Mouse (Mus musculus): ENCODE results near the gene Nipsnap2. TPM values are rescaled to one million over a fixed set of nuclear protein-coding genes. Genes with fewer than 3 reads are reported as not detected.
"Not testable (repeated sequence)": the region's sequence is repeated elsewhere in the genome, so short reads cannot be mapped to it uniquely, and the experiment has no call there.

The Nipsnap2 gene
- total RNA-seq (2021) (100 to 1,000 TPM; 121 to 123 TPM), polyA plus RNA-seq (2012; rRNA removed) (35.0 and 44.8 TPM in 2 replicates)
- long read RNA-seq, transcript Nipsnap2-201 (10 exons, 2,112 nt): major isoform, 169 of 176 reads
- long read RNA-seq, partial matches to known transcripts: 0 of 176 reads
- long read RNA-seq, other reads (novel, unspliced or antisense): 6 of 176 reads

DNA sequence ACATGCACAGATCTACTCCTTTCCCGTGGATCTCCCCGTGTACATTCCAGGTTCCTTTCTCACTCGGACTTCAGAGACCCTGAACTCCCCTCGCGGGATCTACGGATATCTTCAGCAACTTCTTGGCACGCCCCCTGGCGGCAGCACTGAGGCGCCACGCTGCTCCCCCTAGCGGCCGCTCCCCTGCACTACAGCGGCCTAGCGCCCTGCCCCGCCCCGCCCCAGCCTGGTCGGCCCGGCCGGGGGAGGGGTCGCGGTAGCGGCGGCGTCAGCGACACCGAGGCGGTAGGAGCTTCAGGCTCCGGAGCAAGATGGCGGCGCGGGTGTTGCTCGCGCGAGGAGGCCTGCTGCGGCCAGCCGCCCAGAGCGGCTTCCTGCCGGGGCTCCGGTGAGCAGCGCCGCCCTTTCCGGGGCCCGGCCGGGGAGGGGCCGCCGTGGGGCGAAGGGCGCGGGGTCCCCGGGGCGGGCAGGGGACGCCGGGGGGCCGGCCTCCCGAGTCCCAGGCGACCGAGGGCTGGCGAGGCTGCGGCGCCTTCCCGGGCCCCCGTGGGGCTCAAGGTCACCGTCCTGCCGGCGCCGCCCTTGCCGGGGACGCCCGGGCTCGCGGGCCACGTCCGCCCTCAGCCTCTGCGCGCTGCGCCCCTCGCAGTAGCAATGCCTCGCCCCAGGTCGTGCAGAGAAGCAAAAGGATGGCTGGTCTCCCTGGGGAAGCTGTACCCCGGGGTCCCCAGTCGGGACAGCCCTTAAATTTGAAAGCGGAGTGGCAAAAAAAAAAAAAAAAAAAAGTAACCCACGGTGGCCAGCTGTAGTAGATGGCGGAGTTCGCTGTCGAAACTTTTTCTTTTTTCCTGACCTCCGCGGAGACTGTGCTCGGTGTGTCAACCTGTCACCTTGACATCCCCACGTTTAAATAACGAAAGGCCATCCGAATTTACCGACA, at the start of gene Nipsnap2:
Gene Nipsnap2 (plus strand): TSS at position 230 of the 940 bp plus-strand sequence.
- peak; percentile 96 for DNase-seq

DNA sequence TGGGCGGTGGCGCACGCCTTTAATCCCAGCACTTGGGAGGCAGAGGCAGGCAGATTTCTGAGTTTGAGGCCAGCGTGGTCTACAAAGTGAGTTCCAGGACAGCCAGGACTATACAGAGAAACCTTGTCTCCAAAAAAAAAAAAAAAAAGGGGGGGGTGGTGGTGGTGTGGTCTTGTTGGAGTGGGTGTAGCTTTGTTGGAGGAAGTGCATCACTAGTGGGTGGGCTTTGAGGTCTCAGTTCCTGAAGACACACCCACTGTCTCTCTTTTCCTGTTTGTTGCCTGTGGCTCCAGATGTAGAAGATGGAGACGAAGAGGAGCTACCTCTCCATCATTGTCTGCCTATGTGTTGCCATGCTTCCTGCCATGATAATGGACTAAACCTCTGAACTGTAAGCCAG, 39.7 kb upstream of the Nipsnap2 start:
- not testable (repeated sequence) for DNase-seq

DNA sequence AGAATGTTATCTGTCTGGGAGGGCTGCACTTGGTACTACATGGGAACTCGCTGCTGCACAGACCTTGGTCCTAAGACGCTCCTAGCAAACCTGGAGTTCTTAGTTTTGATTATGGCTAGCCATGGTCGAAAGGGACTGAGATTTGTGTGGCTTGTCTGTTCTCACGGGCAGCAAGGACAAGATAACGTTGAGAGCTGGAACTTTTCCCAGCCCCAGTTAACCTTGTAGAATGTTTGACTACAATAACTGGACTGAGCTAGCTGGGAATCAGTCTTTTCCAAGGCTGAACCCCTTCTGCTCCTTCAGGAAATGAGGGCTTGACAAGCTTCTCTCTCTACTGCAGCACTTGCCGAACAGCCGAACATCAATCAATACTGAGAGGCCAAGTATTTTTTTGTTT, 37.2 kb upstream of the Nipsnap2 start:
- peak; percentile 81 for DNase-seq

DNA sequence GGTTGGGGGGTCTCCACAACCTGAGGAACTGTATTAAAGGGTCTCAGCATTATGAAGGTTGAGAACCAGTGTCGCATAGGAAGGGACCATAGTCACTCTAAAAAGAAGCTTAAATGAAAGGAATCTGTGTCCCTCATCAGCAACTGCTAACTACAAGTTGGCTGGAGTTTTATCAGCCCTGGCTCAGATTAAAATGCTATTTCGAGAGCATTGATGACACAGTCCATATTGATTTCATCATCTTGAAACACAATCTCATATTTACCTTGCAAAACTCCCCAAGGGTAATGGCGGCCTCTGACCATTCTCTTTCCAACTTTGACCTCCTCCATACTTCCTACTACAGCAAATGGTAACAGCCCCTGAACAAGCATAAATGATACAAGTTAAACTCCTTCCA, 34.3 kb upstream of the Nipsnap2 start:
- no peak for DNase-seq

DNA sequence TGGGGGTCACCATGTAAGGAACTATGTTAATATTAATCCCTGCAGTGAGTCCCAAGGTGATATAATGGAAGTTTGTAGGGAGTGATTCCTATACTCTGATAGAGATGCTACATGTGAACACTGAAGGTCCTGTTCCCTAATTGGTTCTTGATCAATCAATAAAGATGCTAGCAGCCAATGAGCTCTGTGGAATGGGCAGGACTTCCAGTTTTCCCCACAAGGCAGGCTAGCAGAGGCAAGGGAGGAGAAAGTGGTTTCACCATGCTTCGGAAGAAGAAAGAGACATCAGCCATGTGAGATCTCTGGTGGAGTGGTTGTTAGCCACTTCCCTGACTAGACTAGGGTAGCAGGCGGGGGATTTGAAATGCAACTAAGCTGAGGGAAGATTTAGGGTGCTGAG, 24.4 kb upstream of the Nipsnap2 start:
- no peak for DNase-seq

DNA sequence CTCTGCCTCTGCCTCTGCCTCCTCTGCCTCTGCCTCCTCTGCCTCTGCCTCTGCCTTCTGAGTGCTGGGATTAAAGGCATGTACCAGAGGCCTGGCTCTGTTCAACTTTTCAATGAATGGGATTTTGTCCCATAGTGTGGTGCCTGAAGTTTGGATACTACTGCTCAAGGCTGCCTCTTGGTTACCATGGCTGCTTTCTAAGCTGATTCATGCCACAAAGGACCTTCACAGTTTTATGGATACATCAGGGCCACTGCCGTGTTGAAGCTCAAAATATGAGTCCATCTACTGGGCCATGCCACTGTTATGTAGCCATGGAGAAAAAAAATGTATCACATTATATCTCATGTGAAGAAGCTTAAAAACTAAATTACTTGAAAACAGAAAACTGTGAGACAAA, 23.2 kb upstream of the Nipsnap2 start:
- DNase-seq: peak; percentile 60

DNA sequence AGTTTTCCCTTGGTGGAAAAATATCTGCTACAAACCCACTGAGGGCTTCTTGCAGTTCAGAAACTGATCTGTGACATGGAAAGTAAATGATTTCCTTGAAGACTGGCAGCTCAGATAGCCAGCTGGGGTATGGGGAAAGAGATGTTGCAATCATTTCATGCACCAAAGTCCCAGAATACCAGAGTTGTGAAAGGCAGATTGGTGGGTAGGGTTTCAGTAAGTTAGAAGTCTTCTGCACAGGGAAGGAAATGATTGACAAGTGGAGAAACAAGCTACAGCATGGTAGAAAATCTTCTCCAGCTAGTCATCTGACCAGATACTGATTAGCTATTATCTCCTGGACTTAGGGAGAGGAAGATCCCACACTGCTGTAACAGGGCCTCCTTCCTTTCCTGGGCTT, 21.5 kb upstream of the Nipsnap2 start:
- DNase-seq: peak; percentile 20

DNA sequence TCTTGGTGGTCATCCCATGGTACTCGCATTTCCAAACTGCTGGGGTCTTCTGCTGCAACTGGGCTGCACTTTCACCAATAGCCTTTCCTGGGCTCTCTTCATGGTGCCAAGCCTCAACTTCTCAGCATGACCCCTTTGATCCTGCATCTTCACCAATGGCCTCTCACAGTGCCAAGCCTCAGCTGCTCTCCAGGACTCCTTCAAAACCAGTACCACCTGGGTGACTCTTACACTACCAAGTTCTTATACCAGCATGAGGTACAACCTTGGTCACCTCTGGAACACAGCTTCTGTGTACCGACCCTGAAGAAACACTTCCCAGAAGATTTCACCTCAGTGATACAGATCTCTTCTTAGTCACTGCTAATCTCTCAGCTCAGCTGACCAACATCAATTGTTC, 16.5 kb upstream of the Nipsnap2 start, which contains the start of gene Sept14:
Gene Sept14 (minus strand): TSS at position 101 of the 400 bp plus-strand sequence.
- no peak for DNase-seq

DNA sequence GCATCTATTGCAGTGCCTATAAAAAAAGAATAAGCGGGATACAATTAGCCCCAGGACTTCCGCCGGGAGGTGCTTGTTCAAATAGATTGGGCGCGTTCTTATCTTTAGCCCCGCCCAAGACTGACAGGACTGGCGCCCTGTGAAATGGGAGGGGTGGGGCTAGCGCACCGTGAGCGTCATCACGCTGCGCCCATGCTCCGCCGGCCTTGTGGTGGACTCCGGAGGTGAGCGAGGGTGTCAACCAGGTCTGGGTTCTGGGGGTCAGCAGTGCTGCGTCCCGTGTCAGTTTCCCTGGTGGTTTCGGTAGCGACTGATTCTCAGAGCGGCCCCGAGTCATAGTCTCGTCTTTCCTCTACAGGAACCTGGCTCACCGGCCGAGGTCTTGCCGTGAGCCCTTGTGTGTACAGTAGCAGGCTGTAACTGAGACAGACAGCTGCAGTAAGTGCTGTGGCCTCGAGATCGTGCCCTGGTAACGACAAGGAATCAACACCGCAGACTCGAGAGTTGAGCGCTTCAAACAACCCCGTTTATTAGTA, 9.5 kb upstream of the Nipsnap2 start, which contains the start of gene Mrps17:
Gene Mrps17 (plus strand): TSS at position 172 of the 536 bp plus-strand sequence.
- DNase-seq: peak; percentile 95

DNA sequence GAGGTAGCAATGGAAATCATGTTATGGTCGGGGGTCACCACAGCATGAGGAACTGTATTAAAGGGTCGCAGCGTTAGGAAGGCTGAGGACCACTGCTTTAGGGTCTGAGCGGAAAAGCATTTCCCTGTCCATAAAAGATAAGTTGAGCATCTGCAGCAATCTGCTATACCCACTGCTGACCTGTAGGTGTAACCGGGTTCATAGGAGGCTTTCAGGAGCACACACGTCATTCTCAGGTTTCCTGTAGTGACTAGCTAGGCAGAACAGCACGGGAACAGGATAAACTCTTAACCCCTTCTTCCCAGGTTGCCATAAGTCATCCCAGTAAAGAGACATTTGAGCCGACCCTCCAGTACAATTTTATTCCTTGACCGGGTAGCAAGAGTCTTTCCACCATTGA, 7.8 kb upstream of the Nipsnap2 start:
- no peak for DNase-seq

DNA sequence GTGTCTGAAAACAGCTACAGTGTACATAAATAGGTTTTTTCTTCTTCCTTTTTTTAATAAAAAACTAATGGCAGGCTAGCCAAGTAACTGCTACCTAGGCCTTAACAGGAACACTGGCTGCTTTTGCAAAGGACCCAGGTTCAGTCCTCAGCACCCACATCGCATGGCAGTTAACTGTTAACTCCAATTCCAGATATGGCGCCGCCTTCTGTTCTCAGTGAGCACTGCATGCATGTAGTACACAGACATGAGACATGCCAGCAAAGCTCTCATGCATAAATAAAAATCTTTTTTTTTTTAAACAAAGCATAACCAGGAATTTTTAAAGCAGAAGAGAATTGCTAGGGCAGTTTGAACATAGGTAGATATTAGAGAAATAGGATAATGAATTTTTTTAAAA, 4.7 kb upstream of the Nipsnap2 start:
- no peak for DNase-seq

DNA sequence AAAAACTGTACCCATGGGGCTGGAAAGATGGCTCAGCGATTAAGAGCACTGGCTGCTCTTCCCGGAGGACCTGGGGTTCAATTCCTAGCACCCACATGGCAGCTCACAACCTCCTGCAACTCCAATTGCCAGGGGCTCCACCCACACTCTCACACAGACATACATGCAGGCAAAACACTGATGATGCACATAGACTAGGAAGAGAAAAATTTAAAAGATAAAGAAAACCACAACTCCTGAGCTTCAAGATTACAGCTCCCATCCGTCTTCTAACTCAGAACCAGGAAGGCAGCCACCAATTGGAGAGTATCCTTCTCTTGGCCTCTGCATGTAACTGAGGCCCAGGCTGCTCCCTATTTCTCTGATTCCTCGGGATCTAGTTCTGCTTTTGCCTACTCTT, 595 bp upstream of the Nipsnap2 start:
- no peak for DNase-seq

DNA sequence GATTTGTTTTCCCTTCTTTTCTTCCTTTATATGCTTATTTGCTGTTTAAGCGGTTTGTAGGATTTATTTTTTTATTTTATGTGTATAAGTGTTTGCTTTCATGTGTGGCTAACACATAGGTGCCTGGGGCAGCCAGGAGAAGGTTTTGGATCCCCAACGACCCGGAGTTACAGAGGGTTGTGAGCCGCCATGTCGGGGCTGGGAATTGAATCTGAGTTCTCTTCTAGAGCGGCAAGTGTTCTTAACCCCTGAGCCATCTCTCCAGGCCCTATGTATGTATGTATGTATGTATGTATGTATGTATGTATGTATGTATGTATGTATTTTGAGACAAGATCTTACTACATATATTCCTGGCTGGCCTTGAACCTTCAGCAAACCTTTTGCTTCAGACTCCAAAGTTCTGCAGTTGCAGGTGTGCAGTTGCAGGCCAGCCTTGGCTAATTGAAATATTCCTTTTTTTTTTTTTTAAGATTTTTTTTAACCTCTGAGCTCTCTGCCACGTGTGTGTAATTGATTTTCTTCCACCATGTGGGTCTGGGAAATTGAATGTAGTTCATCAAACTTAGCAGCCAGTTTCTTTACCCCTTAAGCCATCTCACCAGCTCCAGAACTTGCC, 1.0 kb downstream of the Nipsnap2 start:
- DNase-seq: peak; percentile 16

DNA sequence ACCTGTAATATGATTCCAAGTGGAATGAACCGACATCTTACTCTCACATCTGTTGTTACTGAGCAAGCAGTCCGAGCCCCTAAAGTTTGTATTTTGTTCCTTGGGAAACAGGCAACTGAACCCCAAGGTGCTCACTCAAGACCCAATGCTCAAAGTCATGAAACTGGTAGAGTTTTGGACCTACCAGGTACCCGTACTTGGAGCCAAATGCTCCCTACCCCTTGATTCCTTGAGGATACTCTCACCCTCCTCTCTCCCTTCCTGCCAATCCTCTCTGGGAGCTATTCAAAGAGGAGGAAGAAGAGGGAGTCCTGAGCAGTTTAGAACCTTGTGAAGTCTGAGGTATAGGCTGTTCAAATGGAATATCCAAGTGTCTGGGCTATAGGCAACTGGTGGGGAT, 1.9 kb downstream of the Nipsnap2 start:
- DNase-seq: no peak

DNA sequence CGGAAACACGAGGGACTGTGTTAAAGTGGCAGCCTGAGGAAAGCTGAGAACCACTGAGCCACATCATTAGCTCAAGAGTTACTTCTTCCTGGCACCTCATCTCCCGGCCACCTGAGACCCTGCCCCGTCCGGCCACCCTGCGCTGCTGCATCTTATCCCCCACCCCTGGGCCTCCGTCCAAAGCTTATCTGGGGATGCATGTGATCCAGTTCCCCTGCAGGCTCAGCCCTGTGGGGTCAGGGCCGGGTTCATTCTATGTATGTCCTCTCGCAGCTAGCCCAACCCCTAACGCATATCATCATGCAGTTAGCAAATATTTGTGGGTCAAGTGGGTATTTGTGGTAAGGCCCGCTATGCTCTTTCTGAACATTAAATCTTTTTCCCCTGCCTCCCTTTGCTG, 4.4 kb downstream of the Nipsnap2 start:
- no peak for DNase-seq

DNA sequence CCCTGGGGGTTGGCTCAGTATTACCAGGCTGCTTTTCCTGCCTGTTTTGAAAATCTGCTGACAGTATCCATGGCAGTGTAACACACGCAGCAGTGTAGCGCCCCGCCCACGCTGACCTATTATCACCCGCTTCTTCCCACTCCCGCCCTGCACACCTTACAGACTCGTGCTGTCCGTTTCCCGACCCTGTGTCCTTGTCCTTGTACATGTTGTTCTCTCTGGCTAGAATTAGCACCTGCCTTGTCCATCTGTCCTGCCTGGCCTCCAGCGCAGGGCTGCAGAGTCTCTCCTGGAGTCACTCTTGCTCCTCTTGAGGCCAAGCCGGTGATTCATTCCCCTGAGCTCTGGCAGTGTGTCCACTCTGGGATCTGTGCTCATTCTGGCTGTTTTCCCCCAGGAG, 5.5 kb downstream of the Nipsnap2 start:
- DNase-seq: peak; percentile 76

DNA sequence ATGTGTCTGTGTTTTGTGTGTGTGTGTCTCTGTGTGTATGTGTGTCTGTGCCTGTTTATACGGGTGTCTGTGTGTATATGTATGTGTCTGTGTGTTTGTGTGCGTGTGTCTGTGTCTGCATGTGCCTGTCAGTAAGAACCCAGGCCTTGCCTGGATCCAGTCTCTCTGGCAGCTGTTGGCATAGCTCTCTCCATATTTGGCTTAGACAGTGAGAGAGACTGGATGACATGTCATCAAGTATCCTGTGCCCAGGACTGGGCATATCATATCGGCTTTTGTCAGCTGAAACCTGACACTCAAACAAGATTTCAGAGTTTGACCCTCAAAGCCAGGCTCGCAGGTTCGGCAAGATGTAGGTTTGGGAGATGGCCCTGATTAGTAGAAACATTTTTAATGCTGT, 6.2 kb downstream of the Nipsnap2 start:
- no peak for DNase-seq

DNA sequence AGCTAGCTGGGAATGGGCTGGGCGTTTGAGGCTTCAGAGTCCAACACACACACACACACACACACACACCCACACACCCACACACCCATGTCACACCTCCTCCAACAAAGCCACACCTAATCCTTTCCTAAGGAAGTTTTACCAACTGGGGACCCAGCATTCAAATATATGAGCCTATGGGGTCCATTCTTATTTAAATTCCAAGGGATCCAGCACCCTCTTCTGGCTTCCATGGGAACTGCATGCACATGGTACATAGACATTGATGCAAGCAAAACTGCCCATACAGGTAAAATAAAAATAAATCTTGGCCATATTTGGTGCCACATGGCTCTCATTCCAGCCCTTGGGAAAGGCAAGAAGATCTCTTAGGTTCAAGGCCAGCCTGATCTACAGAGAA, 16.1 kb downstream of the Nipsnap2 start:
- DNase-seq: peak; percentile 23

DNA sequence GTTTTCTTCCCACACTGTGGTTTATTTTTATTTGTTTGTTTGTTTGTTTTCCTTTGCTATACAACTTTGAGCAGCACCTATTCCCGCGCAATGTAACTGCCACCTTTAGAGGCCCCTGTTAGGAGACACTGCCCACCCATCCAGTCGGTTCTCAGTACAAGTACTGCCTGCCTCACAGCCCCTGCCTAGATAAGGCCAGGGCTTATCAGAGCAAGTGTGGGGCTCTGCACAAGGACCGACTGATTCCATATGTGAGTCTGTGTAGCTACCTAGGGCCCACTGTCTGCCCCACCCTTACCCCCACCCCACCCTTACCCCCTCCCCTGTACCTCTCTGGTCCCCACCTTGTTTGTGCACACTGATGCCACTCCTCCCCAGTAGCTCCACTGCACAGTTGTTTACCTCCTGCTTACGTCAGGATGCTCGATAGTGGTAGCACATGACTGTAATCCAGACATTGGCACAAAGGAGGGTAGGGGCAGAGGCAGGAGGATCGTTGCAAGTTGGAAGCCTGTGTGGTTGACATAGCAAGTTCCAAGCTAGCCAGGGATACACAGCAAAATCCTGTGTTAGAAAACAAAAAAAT, 18.1 kb downstream of the Nipsnap2 start:
- DNase-seq: no peak

DNA sequence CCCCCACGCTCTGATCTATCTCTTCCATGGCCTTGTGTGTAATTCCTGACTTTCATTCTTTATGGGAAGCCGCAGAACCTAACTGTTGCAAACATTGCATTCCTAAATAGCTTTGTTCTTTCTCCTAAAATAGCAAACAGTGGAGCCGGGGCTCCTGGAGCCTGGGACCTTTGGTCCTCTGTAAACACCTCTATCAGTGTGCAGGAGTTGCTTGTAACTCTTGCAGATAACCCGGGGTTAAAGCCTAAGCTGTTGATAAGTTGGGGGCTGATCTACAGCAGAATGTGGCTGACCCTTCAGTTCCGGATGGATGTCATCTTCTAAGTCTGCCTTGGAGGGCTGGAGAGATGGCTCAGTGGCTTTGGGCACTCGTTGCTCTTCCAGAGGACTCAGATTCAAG, 19.2 kb downstream of the Nipsnap2 start:
- no peak for DNase-seq

DNA sequence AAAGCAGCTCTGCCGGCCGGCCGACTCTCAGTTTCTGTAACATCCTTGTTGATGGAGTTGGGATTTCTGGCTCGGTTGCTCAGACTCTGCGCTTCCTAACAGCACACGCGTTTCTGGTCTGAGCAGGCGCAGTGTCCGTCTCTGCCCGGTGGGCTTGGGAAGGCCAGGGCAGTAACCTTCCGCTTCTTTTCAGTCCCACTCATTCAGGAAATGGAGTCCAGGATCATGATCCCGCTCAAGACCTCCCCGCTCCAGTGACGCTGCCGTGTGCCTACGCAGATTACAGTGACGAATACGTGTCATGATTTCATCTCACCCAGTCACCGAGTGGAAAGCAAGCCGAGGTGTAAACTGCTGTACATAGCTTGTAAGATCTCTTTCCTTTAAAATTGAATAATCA, 32.0 kb downstream of the Nipsnap2 start:
- no peak for DNase-seq

DNA sequence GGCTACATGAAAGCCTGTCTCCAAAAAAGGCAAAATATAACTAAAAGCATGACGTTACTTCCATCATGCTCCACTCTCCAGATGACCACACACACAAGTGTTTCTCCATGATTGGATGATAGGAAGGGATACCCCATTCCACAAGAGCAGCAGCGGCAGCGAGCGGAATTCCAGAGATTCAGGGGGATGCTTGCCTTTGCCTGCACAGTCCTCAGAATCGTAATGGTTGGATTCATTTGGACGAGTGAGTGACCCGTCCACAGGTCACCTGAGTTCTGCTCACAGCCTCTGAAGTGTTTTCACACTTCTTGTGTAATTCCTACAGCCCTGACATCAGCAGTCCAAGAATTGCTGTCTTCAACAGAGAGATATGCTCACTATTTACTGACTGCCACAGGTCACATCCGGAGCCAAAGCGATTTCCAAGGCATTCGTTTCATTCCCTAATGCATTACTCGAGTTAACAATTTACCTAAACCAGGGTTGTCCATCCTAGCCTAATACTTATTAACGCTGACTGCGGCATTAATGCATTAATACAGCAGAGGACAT, 35.1 kb downstream of the Nipsnap2 start:
- DNase-seq: no peak
